Mouse (Mus musculus): ENCODE results near the gene Ptpn1. TPM values are rescaled to one million over a fixed set of nuclear protein-coding genes. Genes with fewer than 3 reads are reported as not detected.

Ptpn1 gene
- total RNA-seq, 4 experiments from 2014 or later, result 10.6 to 16.5 (median 14.9) TPM

DNA sequence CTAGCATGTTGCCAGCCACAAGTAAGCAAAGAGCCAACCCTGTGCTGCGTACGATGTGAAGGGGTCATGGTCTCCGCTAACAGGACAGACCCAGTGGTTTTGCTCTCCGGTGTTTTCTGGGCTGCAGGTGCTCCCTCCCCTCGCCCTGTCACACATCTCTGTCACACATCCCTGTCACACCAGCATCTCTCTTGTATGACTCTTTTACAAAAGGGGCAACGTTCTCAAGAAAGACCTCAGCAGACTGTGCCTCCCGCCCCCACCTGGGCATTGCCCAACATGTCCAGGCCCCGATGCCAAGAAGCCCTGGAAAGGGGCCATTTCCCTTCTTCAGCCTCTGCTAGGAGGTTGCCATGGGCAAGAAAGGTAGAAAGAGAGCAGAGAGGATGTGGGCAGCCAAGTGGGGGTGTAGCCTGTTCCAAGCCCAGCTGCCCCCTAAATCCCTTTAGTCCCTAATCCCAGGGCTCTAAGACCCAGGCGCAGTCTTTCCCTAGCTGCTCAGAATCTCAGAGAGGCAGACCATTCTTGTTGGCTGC, 10.8 kb upstream of the Ptpn1 start:
- no peak for DNase-seq (ENCODE audit: low spot score in 2 of 2)

DNA sequence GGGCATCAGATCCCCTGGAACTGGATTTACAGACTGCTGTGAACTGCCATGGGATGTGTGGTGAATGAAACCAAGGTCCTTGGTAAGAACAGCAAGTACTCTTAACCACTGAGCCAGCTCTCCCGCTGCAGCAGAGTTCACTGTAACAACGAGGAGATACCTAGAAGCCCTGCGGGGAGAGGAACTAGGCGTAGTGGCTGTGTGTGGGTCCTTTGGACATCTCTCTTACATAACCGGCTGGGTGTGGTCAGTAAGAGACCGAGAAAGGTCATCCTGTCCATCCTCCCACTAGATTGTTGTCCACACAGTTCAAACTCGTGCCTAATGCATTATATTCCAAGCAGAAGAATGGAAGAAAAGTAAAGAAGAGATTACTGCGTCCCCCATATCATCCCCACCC, 10.0 kb upstream of the Ptpn1 start:
- DNase-seq (ENCODE audit: low spot score in 2 of 2), result no peak

DNA sequence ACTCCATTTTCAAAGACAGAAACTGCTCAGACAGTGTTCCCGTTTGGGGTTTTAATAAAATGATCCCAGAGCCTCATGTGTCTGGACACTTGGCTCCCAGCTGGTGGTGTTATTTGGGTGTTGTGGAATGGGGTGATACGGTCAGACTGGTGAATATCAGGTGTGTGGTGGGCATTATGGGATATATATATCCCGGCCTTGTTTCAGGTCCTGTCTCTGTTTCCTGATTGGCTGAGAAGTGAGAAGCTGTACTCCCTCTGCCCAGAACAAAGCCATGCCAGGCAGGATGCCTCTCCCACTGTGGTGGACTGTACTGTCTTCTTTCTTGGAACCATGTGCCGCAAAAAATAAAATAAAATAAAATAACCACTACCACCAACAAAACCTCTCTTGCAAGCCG, 7.8 kb upstream of the Ptpn1 start:
- no peak for DNase-seq (ENCODE audit: low spot score in 2 of 2)

DNA sequence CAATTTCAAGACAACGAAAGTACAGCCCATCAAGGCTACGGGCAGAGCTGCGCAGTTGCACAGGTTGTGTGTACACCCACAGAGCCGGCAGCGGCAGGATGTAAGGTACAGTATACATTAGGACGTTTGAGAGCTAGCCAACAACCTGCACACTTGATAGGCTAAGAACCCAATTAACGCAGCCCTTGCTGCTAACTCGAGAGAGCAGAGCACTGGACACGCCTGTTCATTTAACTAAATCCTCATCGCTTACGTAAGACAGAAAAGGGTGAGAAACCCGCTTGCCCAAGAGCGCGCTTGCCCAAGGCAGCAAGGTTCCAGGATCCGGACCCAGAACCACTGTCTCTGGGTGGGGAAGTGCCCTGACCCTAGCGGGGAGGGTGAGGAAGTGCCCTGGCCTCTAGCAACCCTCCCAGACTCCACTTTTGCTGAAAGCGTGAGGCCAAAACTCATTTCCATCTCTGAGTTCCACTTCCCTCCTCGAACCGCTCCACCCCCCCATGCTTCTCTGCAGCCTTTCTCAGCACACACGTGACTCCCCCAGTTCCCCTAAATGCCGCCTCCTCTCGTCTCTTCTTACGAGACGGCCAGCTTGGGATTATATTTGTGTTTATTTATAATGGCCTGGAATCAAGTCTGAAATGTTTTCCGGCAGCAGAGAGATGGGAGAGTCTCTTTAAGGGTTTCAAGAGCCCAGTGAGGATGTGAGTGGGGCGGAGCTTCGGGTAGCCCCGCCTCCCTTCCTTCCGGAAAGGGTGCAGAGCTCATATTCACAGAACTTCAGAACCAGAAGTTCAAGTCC, 6.9 kb upstream of the Ptpn1 start:
- peak; percentile 89 to 90 for DNase-seq (ENCODE audit: low spot score in 2 of 2)

DNA sequence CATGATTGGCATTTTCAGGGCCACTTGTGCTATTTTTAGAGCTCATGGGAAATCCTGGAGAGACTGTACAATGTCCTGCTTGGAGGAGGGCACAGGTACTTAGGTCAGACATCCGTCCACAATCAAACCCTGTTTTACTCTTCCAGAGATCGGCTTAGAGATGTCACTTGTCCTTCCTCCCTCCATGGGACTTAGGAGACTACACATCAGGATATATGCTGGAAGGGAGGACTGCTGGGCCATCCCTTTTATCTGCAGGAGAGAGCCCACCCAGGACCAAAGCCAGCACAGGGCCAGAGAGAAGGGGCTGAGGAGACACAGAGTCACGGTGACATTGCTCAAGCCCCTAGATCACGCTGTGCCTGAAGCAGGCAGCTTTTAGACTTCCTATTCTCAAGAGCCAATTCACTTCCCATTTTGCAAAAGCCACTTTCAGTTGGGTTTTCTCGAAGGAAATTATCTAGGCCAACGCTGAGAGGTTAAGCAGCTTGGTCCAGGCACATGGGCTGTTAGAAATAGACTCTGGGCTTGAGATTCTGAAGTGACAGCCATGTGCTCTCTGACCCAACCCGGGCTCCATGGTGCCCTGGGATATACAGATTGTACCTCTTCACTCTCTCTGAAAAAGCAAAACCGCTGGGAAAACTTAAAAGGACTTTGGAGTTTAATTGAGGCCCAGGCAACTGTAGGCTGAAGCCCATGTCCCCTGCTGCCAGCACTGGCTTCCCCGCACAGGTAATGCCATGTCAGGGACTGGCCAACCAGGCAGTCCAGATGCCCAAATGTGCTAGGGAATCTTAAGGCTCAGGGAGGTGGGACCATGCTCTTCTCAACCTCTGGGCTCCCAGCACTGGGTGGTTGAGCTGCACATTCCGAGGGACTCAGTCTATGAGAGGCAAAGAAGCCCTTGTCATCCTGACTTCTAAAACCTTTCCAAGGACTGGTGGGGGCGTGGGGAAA, 5.7 kb upstream of the Ptpn1 start:
- no peak for DNase-seq (ENCODE audit: low spot score in 2 of 2)

DNA sequence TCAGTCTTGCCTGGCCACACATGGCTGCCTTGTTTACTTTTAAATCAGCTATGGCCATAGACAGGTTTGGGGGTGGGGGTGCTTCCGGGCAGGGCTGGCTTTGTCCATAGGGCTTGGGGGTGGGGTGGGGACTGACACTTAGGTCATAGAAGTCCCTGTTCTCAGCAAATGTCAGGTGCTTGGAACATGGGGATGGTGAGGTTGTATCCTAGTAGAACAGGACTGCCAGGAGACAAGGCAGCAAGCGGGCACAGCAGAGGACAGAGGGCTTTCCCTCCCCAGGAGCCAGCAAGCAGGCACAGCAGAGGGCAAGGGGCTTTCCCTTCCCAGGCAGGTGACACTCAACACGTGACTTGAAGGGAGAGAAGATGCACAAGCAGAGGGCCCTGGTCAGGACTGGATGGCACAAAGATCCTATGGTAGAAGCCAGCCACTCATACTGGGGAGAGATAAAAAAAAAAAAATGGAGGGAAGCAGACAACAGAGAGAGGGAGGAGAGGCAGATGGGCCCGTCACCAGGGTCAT, 3.8 kb upstream of the Ptpn1 start:
- DNase-seq (ENCODE audit: low spot score in 2 of 2), result no peak

DNA sequence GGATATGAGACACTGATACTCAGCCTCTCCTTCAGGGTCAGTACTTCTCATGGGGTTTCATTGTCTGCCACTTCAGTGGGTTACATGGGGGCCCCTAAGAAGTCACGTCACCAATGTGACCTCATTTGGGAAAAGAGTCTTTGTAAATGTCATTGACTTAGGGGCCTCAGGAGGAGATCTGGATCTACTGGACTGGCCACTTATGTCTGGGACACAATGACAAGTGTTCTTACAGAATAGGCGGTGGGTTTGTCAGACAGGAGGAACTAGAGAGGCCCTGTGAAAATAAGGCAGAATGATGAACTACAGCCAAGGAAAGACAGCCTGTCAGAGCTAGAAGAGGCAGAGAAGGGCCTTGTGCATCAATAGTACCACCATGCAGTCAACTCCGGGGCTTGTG, 2.9 kb upstream of the Ptpn1 start:
- DNase-seq (ENCODE audit: low spot score in 2 of 2), result no peak

DNA sequence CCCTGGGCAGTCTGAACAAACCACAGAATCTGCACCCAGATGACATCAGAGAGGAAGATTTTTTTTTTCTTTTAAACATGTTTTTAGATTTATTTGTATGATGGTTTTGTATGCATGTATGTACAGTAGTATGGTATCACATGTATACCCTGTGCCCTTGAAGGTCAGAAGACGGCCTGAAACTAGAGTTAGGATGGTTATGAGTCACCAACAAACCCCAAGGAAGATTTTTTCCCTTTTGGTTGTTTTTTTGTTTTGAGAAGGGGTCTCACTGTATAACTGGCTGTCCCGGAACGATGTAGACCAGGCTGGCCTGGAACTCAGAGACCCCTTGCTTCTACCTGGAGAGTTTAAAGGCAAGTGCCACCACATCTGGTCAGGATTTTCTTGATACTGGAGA, 882 bp upstream of the Ptpn1 start:
- no peak for DNase-seq (ENCODE audit: low spot score in 2 of 2)

DNA sequence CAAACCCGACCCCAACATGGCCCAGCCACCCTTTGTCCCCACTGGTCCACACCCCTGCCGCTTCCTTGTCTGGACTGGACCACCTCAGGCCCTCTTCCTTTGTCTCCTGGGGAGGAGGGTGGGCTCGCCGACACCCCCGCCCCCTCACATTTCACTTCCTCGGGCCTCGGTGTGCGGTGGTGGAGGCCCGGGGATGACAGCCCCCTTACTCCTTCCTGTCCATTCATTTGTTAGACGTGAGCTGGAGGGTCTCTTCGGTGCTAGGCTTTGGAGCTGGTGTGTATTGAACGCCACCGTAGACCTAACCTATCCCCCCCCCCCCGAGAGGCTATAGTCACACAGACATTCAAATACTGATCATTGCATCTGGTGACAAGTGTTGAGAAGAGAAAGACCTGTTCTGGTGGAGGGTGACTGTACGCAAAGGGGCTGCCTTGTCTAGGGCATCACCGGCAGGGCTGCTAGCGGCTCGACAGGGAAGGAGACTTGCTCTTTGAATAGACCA, 922 bp downstream of the Ptpn1 start:
- no peak for DNase-seq (ENCODE audit: low spot score in 2 of 2)

DNA sequence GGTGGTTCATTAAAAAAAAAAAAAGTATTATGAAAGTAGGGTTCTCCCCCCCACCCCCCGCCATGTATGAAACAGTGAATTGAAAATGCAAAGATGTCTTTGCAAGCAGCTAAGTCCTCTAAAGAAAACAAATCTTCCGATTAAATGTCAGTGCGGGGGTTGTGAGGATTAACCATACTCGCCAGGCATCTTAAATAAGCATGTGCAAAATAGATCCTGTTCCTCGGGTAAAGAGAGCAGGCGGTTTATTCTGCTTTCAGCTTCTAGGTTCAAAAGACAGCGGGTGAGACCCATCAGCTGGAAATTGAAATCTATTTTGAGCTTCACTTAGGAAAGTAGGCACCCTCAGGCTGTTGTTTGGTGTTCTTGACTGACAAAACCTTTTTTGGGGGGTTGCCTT, 1.5 kb downstream of the Ptpn1 start:
- DNase-seq (ENCODE audit: low spot score in 2 of 2), result no peak

DNA sequence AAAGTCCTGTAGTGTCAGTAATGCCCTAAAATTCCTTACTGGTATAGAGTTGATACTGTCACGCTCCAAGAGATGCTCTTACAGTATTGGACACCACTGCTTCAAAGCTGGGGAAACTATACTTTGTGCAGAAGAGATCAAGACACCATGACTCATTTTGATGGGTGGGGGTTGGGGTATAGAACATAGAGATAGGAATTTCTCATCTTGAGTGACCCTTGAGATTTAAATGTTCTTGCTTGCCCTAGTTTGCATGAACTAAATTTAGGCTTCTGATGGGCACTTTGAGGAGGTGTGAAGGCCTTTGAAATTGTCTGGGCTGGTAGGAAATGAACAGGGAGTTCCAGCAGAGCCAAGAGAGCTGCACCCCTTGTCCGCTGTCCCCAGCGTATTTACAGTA, 4.1 kb downstream of the Ptpn1 start:
- DNase-seq (ENCODE audit: low spot score in 2 of 2), result no peak

DNA sequence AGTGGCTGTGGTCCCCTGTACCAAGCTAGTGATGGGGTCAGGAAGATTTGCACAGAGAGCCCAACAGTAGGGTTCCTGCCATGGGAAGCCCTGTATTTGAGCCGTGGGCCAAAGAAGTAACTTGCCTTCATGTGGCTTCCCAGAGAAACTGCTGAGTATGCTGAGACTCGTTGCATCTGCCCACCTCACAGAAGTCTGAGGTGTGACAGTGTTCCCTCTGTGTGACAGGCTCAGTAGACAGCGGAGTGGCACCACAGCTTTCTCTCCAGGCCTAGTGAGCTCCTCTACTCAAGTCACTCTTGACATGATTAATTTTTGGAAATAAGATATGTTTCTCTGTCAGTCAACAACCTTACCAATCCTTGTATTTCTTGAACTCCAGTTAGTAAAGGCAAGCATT, 6.9 kb downstream of the Ptpn1 start:
- no peak for DNase-seq (ENCODE audit: low spot score in 2 of 2)

DNA sequence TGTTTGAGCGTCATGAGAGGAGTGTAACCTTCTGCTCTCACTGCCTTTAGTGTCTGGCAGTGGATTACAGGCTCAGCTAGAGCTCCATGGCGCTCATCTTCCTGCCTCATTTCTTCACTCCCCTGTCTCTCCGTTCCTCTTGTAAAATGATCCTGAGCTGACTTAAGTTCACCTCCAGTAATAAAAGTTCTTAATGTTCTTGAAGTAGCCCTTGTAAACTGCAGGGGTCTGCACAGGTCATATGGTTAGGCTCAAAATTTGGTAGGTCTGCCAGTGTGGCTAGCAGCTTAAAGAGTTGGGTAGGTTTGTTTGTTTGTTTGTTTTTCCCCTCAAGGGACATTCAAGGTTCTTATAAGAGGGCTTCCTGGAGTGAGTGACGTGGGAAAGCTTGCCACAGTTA, 7.3 kb downstream of the Ptpn1 start:
- no peak for DNase-seq (ENCODE audit: low spot score in 2 of 2)

DNA sequence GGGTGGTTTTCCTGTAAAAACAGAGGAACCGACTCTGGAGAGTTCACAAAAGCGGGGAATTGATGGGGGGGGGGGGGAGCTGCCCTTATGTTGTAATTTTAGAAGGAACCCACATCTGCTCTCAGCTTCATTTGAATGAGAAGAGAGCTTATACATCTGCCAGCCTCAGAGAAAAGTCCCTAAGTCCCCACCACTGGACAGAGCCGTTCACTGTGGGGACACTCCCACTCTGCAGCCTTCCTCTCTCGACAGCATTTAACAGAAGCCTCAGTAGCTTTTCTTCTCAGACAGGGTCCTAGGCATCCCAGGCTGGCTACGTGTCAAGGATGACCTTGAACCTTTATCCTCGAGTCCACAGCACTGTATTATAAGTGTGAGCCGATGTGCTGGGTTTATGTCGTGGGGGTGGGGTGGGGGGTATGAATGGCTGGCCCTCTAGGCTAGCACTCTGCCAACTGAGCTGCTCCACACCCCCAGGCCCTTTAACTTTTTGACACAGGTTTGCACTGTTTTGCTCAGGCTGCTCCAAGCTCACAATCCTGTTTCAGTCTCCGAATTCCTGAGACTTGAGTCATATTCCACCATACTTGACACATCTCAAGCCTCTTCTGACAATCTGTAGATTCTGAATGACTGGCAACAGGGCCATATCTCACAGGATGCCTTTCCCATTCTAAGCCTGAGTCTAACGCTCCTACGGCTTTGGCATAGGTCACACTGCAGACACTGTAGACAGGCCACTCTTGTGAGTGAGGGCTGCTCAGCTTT, 8.0 kb downstream of the Ptpn1 start:
- DNase-seq (ENCODE audit: low spot score in 2 of 2), result no peak

DNA sequence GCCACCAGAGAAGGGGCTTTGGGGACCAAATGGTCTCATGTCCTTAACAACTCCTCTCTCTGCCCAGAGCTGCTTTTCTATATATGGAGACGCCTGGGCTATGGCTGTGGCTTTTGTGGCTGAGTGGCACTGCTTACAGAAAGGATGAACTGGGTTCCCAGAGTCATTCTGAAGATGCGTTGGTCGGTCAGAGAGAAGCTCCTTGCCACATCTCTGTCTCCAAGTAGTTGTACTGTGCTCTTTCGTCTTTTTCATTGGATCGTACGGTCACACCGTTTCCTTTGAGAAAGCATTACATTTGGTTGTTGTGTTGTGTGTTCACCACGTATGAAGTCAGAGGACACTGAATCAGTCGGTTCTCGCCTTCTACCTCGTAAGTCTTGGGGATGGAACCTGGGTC, 8.8 kb downstream of the Ptpn1 start:
- no peak for DNase-seq (ENCODE audit: low spot score in 2 of 2)

DNA sequence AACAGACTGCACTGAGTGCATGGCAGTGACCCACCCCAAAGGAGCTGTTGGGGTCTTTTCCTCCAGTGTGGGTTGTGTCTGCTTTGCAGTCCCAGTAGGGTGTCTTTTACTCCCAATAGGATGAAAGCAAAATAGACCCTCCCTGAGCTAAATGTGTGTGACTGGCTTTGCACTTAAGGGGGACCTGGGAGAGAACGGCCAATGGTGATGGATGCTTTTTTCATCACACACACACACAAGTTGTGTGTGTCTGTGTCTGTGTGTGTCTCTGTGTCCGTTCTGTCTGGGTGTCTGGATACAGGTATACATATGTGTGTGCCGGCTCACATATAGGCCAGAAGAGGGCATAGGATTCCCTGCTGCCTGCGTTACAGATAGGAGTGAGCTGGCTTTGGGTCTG, 9.5 kb downstream of the Ptpn1 start:
- DNase-seq (ENCODE audit: low spot score in 2 of 2), result no peak

DNA sequence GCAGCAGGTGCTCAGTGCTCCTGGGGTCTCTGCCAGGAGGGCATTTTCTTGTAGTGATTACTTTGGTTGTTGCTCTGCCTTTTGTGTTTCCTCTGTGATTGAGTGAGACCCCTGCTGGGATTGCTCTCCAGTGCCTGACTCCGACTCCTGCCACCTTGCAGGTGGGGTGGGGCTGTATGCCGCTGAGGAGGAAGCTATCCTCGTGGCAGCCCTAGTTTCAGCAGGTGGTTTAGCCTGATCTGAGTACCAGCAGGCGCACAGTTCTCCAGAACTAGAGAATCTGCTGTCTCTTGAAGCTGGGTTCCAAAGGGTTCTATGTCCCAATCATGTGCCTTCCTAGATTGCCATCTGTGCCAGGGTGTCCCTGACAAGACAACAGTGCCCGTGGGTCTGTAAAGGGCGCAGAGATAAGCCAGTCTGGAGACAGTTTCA, 9.9 kb downstream of the Ptpn1 start:
- no peak for DNase-seq (ENCODE audit: low spot score in 2 of 2)

DNA sequence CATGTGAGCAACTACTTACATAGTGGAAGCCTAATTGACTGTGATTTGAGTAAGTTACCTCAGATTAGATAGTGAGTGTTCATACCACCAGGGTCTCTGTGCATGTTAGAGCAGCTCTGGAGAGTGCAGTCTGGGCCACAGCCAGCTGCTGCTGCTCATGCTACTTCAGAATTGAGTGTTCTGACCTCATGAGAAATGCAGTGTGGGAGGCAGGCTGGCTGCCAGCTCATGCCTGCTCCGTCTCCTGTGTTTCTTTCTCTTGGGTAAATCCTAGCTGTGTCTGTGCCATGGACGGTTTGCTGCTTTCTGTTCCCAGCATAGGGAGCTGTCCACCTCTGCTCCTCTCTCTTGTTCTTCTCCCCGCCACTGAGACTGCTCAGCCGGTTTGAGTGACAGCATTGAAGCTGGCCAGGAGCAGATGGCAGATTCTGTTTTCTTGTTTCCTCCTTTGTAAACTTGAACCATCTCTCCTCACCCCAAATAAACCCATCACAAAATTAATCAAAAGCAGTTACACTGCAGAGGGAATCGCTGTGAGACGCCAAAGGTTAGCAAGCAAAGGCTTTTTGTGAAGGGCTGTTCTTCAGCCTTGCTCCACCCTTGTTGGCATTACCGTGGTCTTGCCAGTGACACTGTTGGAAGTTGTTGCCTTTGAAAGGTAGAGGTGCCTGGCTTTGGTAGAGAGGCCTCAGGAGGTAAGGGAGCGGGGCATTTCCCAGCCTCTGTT, 10.5 kb downstream of the Ptpn1 start:
- peak in 1 of 2 experiments; percentile 43 for DNase-seq (ENCODE audit: low spot score in 2 of 2)

DNA sequence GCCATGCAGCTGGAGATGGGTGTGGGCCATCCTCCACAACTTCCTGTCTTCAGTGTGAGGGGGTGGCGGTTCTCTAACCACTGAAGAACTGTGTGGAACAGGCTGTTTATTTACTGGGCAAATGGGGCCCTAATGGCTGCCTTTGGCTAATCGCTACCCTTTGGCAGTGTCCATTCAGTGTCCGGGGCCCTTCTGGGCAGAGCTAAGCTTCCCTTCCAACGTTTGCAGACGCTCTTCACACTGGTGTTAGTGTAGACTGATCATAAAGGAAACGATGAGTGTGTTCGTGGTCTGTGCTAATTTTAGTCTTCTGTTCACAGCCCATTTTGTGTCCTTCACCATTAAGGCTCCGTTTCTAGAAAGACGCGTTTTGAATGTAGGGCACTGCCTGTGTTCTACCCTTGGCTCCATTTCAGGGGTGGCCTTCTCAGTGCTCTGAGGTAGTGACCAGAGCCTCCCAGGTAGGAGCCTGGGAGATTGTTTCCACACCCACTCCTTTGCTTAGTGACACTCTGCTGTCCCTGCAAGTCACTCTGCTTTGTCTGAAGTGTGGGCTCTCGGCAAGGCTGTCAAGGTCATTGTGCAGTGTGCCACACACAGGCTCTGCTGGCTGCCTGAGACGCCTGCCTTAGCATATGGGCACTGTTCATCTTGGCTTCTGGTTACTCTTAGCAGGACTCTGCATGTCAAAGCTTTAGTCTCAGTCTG, 11.2 kb downstream of the Ptpn1 start:
- no peak for DNase-seq (ENCODE audit: low spot score in 2 of 2)

DNA sequence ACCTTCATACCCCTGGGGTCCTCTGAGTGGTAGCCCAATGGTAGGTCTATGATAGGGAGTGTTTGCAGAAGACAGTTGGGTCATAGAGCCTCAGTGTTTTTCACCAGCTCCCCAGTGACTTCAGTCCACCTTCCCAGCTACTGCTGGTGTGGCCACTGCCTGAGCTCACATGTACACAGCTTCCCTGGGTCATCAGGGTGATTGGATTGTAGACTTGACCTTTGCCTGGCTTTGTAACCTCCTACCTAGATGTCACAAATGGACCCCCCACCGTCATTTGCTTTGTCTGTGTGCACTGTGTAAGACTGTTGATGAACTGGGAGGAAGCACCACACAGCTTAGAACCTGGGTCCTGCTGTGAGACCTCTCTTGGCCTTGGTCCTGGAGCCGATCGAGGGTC, 12.3 kb downstream of the Ptpn1 start:
- no peak for DNase-seq (ENCODE audit: low spot score in 2 of 2)
